Comparison of ENCODE assay signal across 11 mouse cellular contexts in genomic region chr12:80034963-80035411, GRCm38 (mm10).
DNase-seq lines count a peak whose midpoint lies in the region; ATAC-seq lines count a peak whose summit lies in the region.
"Had no signal": no experiment of that assay in that cellular context is flagged by ENCODE, and none has a peak within 500 bp of the region (broad histone marks: within the 10 kb centered on the region; RNA-seq: fewer than 3 reads in every experiment).

No protein-coding gene starts in this region.

- H3K36me3 ChIP-seq in limb, embryonic 12.5 days = no peaks in the 10 kb centered on the region
- H3K36me3 ChIP-seq in hindbrain, embryonic 12.5 days = no peaks in the 10 kb centered on the region

- peaks cover 23% of the 10 kb centered on the region for H3K4me1 ChIP-seq in limb, embryonic 12.5 days (replicated peaks)
- peaks cover 6% of the 10 kb centered on the region for H3K4me1 ChIP-seq in hindbrain, embryonic 12.5 days

- no peak overlapping the region for H3K4me2 ChIP-seq in limb, embryonic 12.5 days
- H3K4me2 ChIP-seq in hindbrain, embryonic 12.5 days (replicated peaks) = no peak overlapping the region

- H3K4me3 ChIP-seq in limb, embryonic 12.5 days (replicated peaks) = no peak overlapping the region
- no peak overlapping the region for H3K4me3 ChIP-seq in hindbrain, embryonic 12.5 days

- ATAC-seq in limb, embryonic 12.5 days (ENCODE audit: insufficient number of reproducible peaks, insufficient read depth, low FRiP score, low TSS enrichment, low read depth) = peak; percentile 35; the same call in 1 of the 2 replicates
- ATAC-seq in hindbrain, embryonic 12.5 days (ENCODE audit: low FRiP score) = no peak

- WGBS in limb, embryonic 12.5 days = 53% methylated on average over 4 of the region's 4 CpGs
- 53% methylated on average over 4 of the region's 4 CpGs for WGBS in hindbrain, embryonic 12.5 days

- H3K27ac ChIP-seq in limb, embryonic 12.5 days = peak overlapping the region; percentile 62
- no peak overlapping the region for H3K27ac ChIP-seq in hindbrain, embryonic 12.5 days

- H3K9ac ChIP-seq in limb, embryonic 12.5 days (replicated peaks) = no peak overlapping the region
- no peak overlapping the region for H3K9ac ChIP-seq in hindbrain, embryonic 12.5 days

- H3K27me3 ChIP-seq in limb, embryonic 12.5 days = no peaks in the 10 kb centered on the region
- no peaks in the 10 kb centered on the region for H3K27me3 ChIP-seq in hindbrain, embryonic 12.5 days

- H3K9me3 ChIP-seq in limb, embryonic 12.5 days = no peaks in the 10 kb centered on the region
- no peaks in the 10 kb centered on the region for H3K9me3 ChIP-seq in hindbrain, embryonic 12.5 days (replicated peaks)

- DNase-seq in heart, adult 11 months = peak; percentile 87
- DNase-seq in heart, adult 9 months (ENCODE audit: low spot score in 2 of 2) = no peak
- DNase-seq in urinary bladder, postnatal 14 days (ENCODE audit: low spot score) = peak; percentile 63
- no peak for DNase-seq in urinary bladder, postnatal 10 days (ENCODE audit: low spot score)
- no peak for DNase-seq in layer of hippocampus, adult 8-10 months (ENCODE audit: low spot score in 2 of 2)
- DNase-seq in cerebellum, adult 9-11 months = no peak
- DNase-seq: adrenal gland, adult 2 months; gastrocnemius, postnatal 25 days; lung, postnatal 10 days had no signal

Comparison
In these comparisons a context has a peak if more than half of its experiments do, and no peak if none do; other contexts are left out.
1. DNase-seq: peak in heart, adult 11 months (single experiment) and urinary bladder, postnatal 14 days (single experiment); none in heart, adult 9 months (0 of 2), urinary bladder, postnatal 10 days (single experiment), layer of hippocampus, adult 8-10 months (0 of 2) and cerebellum, adult 9-11 months (single experiment).